Mouse (Mus musculus) MEL (cell line): ENCODE measurements around the gene Cenpt. TPM values are rescaled to one million over a fixed set of nuclear protein-coding genes. Genes with fewer than 3 reads are reported as not detected.

Experiments used
- DNase-seq: peaks from one replicate; pipeline ENCODE4 v3.0.0; 2011; ENCODE audit warnings: low read depth, low spot score
- H3K27ac ChIP-seq: 2 replicates; pipeline ENCODE4 v1.5.1; 2012; ENCODE audit warnings: low read depth, mild to moderate bottlenecking, control low read depth, low read length, moderate library complexity; ENCODE audit not compliant: control insufficient read depth
- H3K27me3 ChIP-seq, 2 experiments: fragments of 150-350 bp in 1 of 2; sonication (generic) in 1 of 2; 2 replicates each; pipeline ENCODE4 v1.6.1; 2012; ENCODE audit warnings: low read length in 2 of 2, mild to moderate bottlenecking in 2 of 2, improper control_type of control experiment in 1 of 2, moderate library complexity in 1 of 2; ENCODE audit not compliant: insufficient read depth in 2 of 2, control insufficient read depth in 1 of 2
- H3K36me3 ChIP-seq, 2 experiments: 2 replicates each; pipeline ENCODE4 v1.6.1; 2012 to 2014; ENCODE audit warnings: low read length in 2 of 2, improper control_type of control experiment in 1 of 2, inconsistent platforms in 1 of 2, mild to moderate bottlenecking in 1 of 2; ENCODE audit not compliant: insufficient read depth in 2 of 2, control insufficient read depth in 1 of 2
- H3K4me1 ChIP-seq, 2 experiments: fragments of 150-350 bp in 1 of 2; sonication (generic) in 1 of 2; 2 replicates each; pipeline ENCODE4 v1.6.1; 2012; ENCODE audit warnings: low read length in 2 of 2, improper control_type of control experiment in 1 of 2, mild to moderate bottlenecking in 1 of 2; ENCODE audit not compliant: insufficient read depth in 2 of 2, control insufficient read depth in 1 of 2
- H3K4me3 ChIP-seq, 2 experiments: fragments of 150-350 bp in 1 of 2; sonication (generic) in 1 of 2; 2 replicates each; pipeline ENCODE4 v1.5.1; 2012; ENCODE audit warnings: low read depth in 2 of 2, low read length in 2 of 2, mild to moderate bottlenecking in 2 of 2, moderate library complexity in 2 of 2, control low read depth in 1 of 2, improper control_type of control experiment in 1 of 2; ENCODE audit not compliant: control insufficient read depth in 1 of 2, insufficient read depth in 1 of 2
- H3K79me2 ChIP-seq: 2 replicates; pipeline ENCODE4 v1.6.1; 2012; ENCODE audit warnings: mild to moderate bottlenecking, low read length, moderate library complexity; ENCODE audit not compliant: control insufficient read depth, poor library complexity, insufficient read depth
- H3K9ac ChIP-seq: 2 replicates; pipeline ENCODE4 v1.6.1; 2012; ENCODE audit warnings: low read depth, mild to moderate bottlenecking, control low read depth, low read length, moderate library complexity; ENCODE audit not compliant: control insufficient read depth, poor library complexity, severe bottlenecking
- H3K9me3 ChIP-seq: fragments of 150-350 bp; sonication (generic); replicated peaks from 2 replicates; pipeline ENCODE4 v1.6.1; 2012; ENCODE audit warnings: mild to moderate bottlenecking, low read length, improper control_type of control experiment, moderate library complexity; ENCODE audit not compliant: insufficient read depth
- BHLHE40 ChIP-seq: IDR thresholded peaks from 2 replicates; pipeline ENCODE4 v1.6.1; 2012; ENCODE audit warnings: low read depth, mild to moderate bottlenecking, inconsistent platforms, low read length, improper control_type of control experiment, borderline replicate concordance
- CHD1 ChIP-seq: IDR thresholded peaks from 2 replicates; pipeline ENCODE4 v1.6.1; 2012; ENCODE audit warnings: low read depth, mild to moderate bottlenecking, inconsistent platforms, low read length, improper control_type of control experiment
- E2F4 ChIP-seq: IDR thresholded peaks from 2 replicates; pipeline ENCODE4 v1.6.1; 2011; ENCODE audit warnings: low read depth, low read length, improper control_type of control experiment, borderline replicate concordance
- ELF1 ChIP-seq: IDR thresholded peaks from 2 replicates; pipeline ENCODE4 v1.6.1; 2014; ENCODE audit warnings: low read depth, mild to moderate bottlenecking, inconsistent platforms, low read length, improper control_type of control experiment, moderate library complexity
- EP300 ChIP-seq, 2 experiments: IDR thresholded peaks; 2 replicates each; pipeline ENCODE4 v1.6.1; 2011; ENCODE audit warnings: improper control_type of control experiment in 2 of 2, low read length in 2 of 2, low read depth in 1 of 2, mild to moderate bottlenecking in 1 of 2
- ETS1 ChIP-seq: IDR thresholded peaks from 2 replicates; pipeline ENCODE4 v1.6.1; 2012; ENCODE audit warnings: low read depth, mild to moderate bottlenecking, inconsistent platforms, low read length, improper control_type of control experiment, moderate library complexity
- GABPA ChIP-seq: IDR thresholded peaks from 2 replicates; pipeline ENCODE4 v1.6.1; 2012; ENCODE audit warnings: low read depth, mild to moderate bottlenecking, inconsistent platforms, low read length, improper control_type of control experiment, moderate library complexity
- GATA1 ChIP-seq: IDR thresholded peaks from 2 replicates; pipeline ENCODE4 v1.6.1; 2011; ENCODE audit warnings: low read depth, low read length, improper control_type of control experiment
- HCFC1 ChIP-seq: IDR thresholded peaks from 2 replicates; pipeline ENCODE4 v1.6.1; 2012; ENCODE audit warnings: low read depth, mild to moderate bottlenecking, inconsistent platforms, low read length, improper control_type of control experiment, moderate library complexity
- KAT2A ChIP-seq: conservative IDR thresholded peaks from 2 replicates; pipeline ENCODE4 v1.6.1; 2012; ENCODE audit warnings: low read depth, low read length, improper control_type of control experiment, inconsistent platforms
- MAFK ChIP-seq: IDR thresholded peaks from 2 replicates; pipeline ENCODE4 v1.6.1; 2011; ENCODE audit warnings: low read depth, mild to moderate bottlenecking, low read length, improper control_type of control experiment, borderline replicate concordance
- MAX ChIP-seq: IDR thresholded peaks from 2 replicates; pipeline ENCODE4 v1.6.1; 2011; ENCODE audit warnings: low read length, improper control_type of control experiment
- MEF2A ChIP-seq: IDR thresholded peaks from 2 replicates; pipeline ENCODE4 v1.6.1; 2014; ENCODE audit warnings: low read depth, mild to moderate bottlenecking, inconsistent platforms, low read length, improper control_type of control experiment; ENCODE audit not compliant: poor library complexity, insufficient replicate concordance, severe bottlenecking; ENCODE audit errors: extremely low read depth
- MXI1 ChIP-seq: IDR thresholded peaks from 2 replicates; pipeline ENCODE4 v1.6.1; 2011; ENCODE audit warnings: mild to moderate bottlenecking, low read depth, low read length, improper control_type of control experiment
- MYB ChIP-seq: IDR thresholded peaks from 2 replicates; pipeline ENCODE4 v1.6.1; 2011; ENCODE audit warnings: mild to moderate bottlenecking, low read depth, low read length, improper control_type of control experiment
- MYC ChIP-seq: IDR thresholded peaks from 2 replicates; pipeline ENCODE4 v1.6.1; 2011; ENCODE audit warnings: low read depth, mild to moderate bottlenecking, low read length, improper control_type of control experiment, moderate library complexity
- NELFE ChIP-seq: IDR thresholded peaks from 2 replicates; pipeline ENCODE4 v1.6.1; 2011; ENCODE audit warnings: low read depth, low read length, improper control_type of control experiment
- NRF1 ChIP-seq: IDR thresholded peaks from 2 replicates; pipeline ENCODE4 v1.6.1; 2014; ENCODE audit warnings: low read depth, mild to moderate bottlenecking, inconsistent platforms, low read length, improper control_type of control experiment, moderate library complexity; ENCODE audit not compliant: poor library complexity, insufficient read depth, severe bottlenecking
- POLR2A ChIP-seq, 2 experiments: IDR thresholded peaks; 2 replicates each; pipeline ENCODE4 v1.6.1; 2011 to 2012; ENCODE audit warnings: low read length in 2 of 2, mild to moderate bottlenecking in 2 of 2, control low read depth in 1 of 2, improper control_type of control experiment in 1 of 2, low read depth in 1 of 2, moderate library complexity in 1 of 2; ENCODE audit not compliant: control insufficient read depth in 1 of 2, insufficient read depth in 1 of 2, poor library complexity in 1 of 2
- POLR2AphosphoS2 ChIP-seq: IDR thresholded peaks from 2 replicates; pipeline ENCODE4 v1.6.1; 2011; ENCODE audit warnings: low read length, improper control_type of control experiment
- POLR2AphosphoS5 ChIP-seq: IDR thresholded peaks from 2 replicates; pipeline ENCODE4 v1.6.1; 2012; ENCODE audit warnings: low read depth, borderline replicate concordance, mild to moderate bottlenecking, inconsistent platforms, low read length, moderate library complexity, mixed read lengths
- RAD21 ChIP-seq: IDR thresholded peaks from 2 replicates; pipeline ENCODE4 v1.6.1; 2011; ENCODE audit warnings: mild to moderate bottlenecking, low read depth, low read length, improper control_type of control experiment
- SIN3A ChIP-seq: IDR thresholded peaks from 2 replicates; pipeline ENCODE4 v1.6.1; 2012; ENCODE audit warnings: low read length, improper control_type of control experiment, inconsistent platforms
- SMC3 ChIP-seq: IDR thresholded peaks from 2 replicates; pipeline ENCODE4 v1.6.1; 2011; ENCODE audit warnings: low read depth, low read length, improper control_type of control experiment
- TAL1 ChIP-seq: IDR thresholded peaks from 2 replicates; pipeline ENCODE4 v1.6.1; 2012; ENCODE audit warnings: mild to moderate bottlenecking, inconsistent platforms, low read length, moderate library complexity, mixed read lengths
- TCF12 ChIP-seq: IDR thresholded peaks from 2 replicates; pipeline ENCODE4 v1.6.1; 2014; ENCODE audit warnings: low read depth, mild to moderate bottlenecking, inconsistent platforms, low read length, improper control_type of control experiment, moderate library complexity
- UBTF ChIP-seq: IDR thresholded peaks from 2 replicates; pipeline ENCODE4 v1.6.1; 2012; ENCODE audit warnings: low read depth, mild to moderate bottlenecking, inconsistent platforms, low read length, improper control_type of control experiment, moderate library complexity, borderline replicate concordance; ENCODE audit not compliant: insufficient read depth
- USF2 ChIP-seq, 2 experiments: IDR thresholded peaks; 2 replicates each; pipeline ENCODE4 v1.6.1; 2011 to 2012; ENCODE audit warnings: improper control_type of control experiment in 2 of 2, low read length in 2 of 2, borderline replicate concordance in 1 of 2, inconsistent platforms in 1 of 2, low read depth in 1 of 2, mild to moderate bottlenecking in 1 of 2; ENCODE audit not compliant: insufficient read depth in 1 of 2
- ZC3H11A ChIP-seq: IDR thresholded peaks from 2 replicates; pipeline ENCODE4 v1.6.1; 2012; ENCODE audit warnings: low read depth, mild to moderate bottlenecking, inconsistent platforms, low read length, improper control_type of control experiment
- ZMIZ1 ChIP-seq: IDR thresholded peaks from 2 replicates; pipeline ENCODE4 v1.6.1; 2012; ENCODE audit warnings: low read depth, mild to moderate bottlenecking, inconsistent platforms, low read length, improper control_type of control experiment, moderate library complexity
- ZNF384 ChIP-seq: IDR thresholded peaks from 2 replicates; pipeline ENCODE4 v1.6.1; 2012; ENCODE audit warnings: low read depth, mild to moderate bottlenecking, inconsistent platforms, low read length, improper control_type of control experiment
- polyA plus RNA-seq, 2 experiments: library from polyadenylated mRNA; stranded (reverse) in 1 of 2; unstranded in 1 of 2; fragments of >175 nt in 1 of 2; fragments of >200 nt in 1 of 2; gene quantifications; 2 replicates each; pipeline versions ENCODE4 v1.2.1 to v1.2.4; 2012; ENCODE audit warnings: low replicate concordance in 2 of 2, low read depth in 1 of 2; ENCODE audit not compliant: insufficient read length in 2 of 2, insufficient read depth in 1 of 2, missing spikeins in 1 of 2
- total RNA-seq: library from RNA; depleted of rRNA; stranded (reverse); fragments of 300-350 nt; gene quantifications from 2 replicates; pipeline ENCODE4 v1.2.3, GENCODE M21; 2012

The Cenpt gene
- total and polyA plus RNA-seq, 3 experiments, result 14.2 to 26.5 TPM; not detected in 1

DNA sequence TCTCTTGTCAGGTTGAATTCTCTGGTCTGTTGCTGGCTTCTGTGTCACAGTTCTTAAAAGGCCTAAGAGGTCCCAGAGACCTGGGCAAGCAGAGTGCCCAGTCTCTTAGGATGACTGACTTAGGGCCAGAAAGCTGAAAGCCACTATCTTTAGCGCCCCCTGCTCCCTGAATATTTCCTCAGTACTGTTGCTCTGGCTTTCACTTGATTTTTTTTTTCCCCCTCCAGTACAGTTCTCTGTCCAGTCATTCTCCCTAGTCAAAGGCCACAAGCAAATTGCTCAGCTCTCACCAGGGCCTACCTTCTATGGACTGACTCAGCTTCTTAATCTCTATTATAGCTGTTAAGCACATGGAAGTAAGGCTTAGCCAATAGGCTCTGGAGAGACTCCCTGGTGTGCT is 8.9 kb upstream of the Cenpt start (continued):
- TF ChIP-seq USF2 (IDR thresholded peaks at IDR 0.05; ENCODE audit: borderline replicate concordance in 1 of 2, insufficient read depth in 1 of 2, low read depth in 1 of 2, low read length in 2 of 2) (no peak), BHLHE40 (no peak), NRF1 (no peak), GABPA (no peak)
- TF ChIP-seq, all 39 proteins: peak for 6

DNA sequence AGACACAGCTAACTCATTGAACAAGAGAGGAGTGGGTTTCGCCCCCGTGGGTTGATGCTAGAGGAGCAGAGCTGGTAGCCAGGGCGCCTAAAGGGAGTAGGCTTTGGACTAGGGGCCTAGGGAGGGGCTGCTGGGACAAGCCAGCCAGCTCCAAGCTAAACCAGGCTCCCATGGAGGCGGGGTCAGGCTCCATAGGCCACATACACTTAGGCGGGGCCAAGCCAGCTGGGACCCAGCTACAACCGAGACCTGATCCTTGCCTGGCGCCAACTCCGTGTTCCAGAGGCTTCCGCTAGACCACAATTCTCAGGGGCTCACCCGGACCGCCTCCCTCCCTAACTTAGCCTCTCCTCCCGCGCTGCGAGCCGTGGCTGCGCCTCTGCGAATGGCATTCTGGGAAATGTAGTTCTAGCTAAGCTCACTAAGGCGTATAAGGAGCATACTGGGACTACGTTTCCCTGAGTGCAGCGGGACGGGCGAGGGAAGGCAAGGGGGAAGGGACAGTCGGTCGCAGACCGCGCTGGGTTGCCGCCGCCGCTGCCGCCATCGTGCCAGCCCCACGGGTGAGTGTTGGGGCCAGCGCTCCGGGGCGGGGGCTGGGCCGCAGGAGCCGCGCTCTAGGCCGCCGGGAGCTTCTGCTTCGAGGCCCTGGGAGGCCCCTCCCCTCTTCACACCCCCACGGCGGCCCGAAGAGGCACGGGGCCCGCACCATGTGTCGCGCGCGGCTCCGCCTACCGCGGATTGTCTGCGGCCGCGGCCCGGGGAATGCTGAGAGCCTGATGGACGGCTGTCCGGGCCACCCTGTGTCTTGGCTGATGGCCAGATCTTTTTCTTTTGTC is 7.3 kb upstream of the Cenpt start, which contains the start of gene Nutf2:
Nutf2 (plus strand) TSS at position 438 of the 839 bp plus-strand sequence.
- peak; percentile 99 for DNase-seq
- peak within 1 kb of the TSS; percentile 85 for H3K9ac ChIP-seq
- no peaks in the 10 kb centered on the region for H3K27me3 ChIP-seq
- peaks cover 53% of the 10 kb centered on the region for H3K79me2 ChIP-seq
- H3K27ac ChIP-seq, result peak within 1 kb of the TSS; percentile 91
- H3K4me3 ChIP-seq, result peak within 1 kb of the TSS; percentile 63 to 83
- H3K4me1 ChIP-seq, result peaks cover 6 to 38% of the 10 kb centered on the region in 2 experiments
- H3K9me3 ChIP-seq, result no peaks in the 10 kb centered on the region
- H3K36me3 ChIP-seq, result peaks cover 0 to 32% of the 10 kb centered on the region in 2 experiments; a peak in 3 of 4 replicates
- TF ChIP-seq RAD21, result no peak
- no peak; the same call in 1 of the 2 replicates for TF ChIP-seq ZMIZ1
- peak; percentile 78 for TF ChIP-seq NELFE
- no peak for TF ChIP-seq ZNF384
- TF ChIP-seq SIN3A, result peak; percentile 74
- TF ChIP-seq KAT2A, result peak; percentile 90
- peak; percentile 83 for TF ChIP-seq MAX
- no peak for TF ChIP-seq NRF1
- TF ChIP-seq UBTF, result no peak
- no peak for TF ChIP-seq MAFK
- no peak for TF ChIP-seq ZC3H11A
- TF ChIP-seq BHLHE40, result no peak
- no peak for TF ChIP-seq MYB
- TF ChIP-seq GATA1, result no peak
- no peak for TF ChIP-seq MEF2A
- no peak for TF ChIP-seq SMC3
- TF ChIP-seq CHD1, result no peak
- no peak for TF ChIP-seq USF2 (IDR thresholded peaks at IDR 0.05; ENCODE audit: borderline replicate concordance in 1 of 2, insufficient read depth in 1 of 2, low read depth in 1 of 2, low read length in 2 of 2)
- TF ChIP-seq EP300 (IDR thresholded peaks at IDR 0.05; ENCODE audit: low read depth in 1 of 2, low read length in 2 of 2), result no peak
- TF ChIP-seq MXI1, result peak; percentile 84
- peak; percentile 18; the same call in 1 of the 2 replicates for TF ChIP-seq TCF12
- peak; percentile 58 for TF ChIP-seq ETS1
- TF ChIP-seq TAL1, result no peak
- peak; percentile 82; the same call in 1 of the 2 replicates for TF ChIP-seq MYC
- 0 out of 2 replicates have a peak, but pooled peaks have one; percentile 53 for TF ChIP-seq POLR2AphosphoS2
- TF ChIP-seq E2F4, result peak; percentile 90; the same call in 1 of the 2 replicates
- TF ChIP-seq POLR2AphosphoS5, result no peak
- peak; percentile 43; the same call in 1 of the 2 replicates for TF ChIP-seq ELF1
- TF ChIP-seq POLR2A (IDR thresholded peaks at IDR 0.05; ENCODE audit: control insufficient read depth in 1 of 2, insufficient read depth in 1 of 2, low read depth in 1 of 2, low read length in 2 of 2, poor library complexity in 1 of 2), result peak; percentile 77 to 82; a peak in 3 of 4 replicates
- no peak for TF ChIP-seq GABPA
- peak; percentile 97 for TF ChIP-seq HCFC1
